Mouse (Mus musculus): ENCODE measurements at regions not wholly inside any gene's neighbourhood (a gene's known extent, or its start where the extent isn't known, plus 50 kb on each side); places are given as distances from the start of the nearest gene placed in this dataset.
A peak's percentile ranks its signal among the peaks of the same experiment; 100 is the strongest.

- ATAC-seq (replicated peaks; ENCODE audit: low FRiP score, poor library complexity, severe bottlenecking) = no peak
Observed at GRCm38 (mm10) chr10:85242701-85243100, 57.8 kb upstream of the Cry1 start.

- ATAC-seq (replicated peaks; ENCODE audit: low FRiP score, poor library complexity, severe bottlenecking) = no peak
Observed at GRCm38 (mm10) chr10:85243556-85243955, 58.7 kb upstream of the Cry1 start.

- ATAC-seq (replicated peaks; ENCODE audit: low FRiP score, poor library complexity, severe bottlenecking) = no peak
Observed at GRCm38 (mm10) chr10:85265746-85266145, 80.9 kb upstream of the Cry1 start.

- no peak for ATAC-seq (replicated peaks; ENCODE audit: low FRiP score, poor library complexity, severe bottlenecking)
Observed at GRCm38 (mm10) chr10:85266148-85266547, 81.3 kb upstream of the Cry1 start.

- ATAC-seq (replicated peaks; ENCODE audit: low FRiP score, poor library complexity, severe bottlenecking) = no peak
Observed at GRCm38 (mm10) chr10:85266796-85267195, 81.9 kb upstream of the Cry1 start.

GRCm38 (mm10) chr10:85270209-85270608, 85.3 kb upstream of the Cry1 start:
- ATAC-seq (replicated peaks; ENCODE audit: low FRiP score, poor library complexity, severe bottlenecking) = no peak

GRCm38 (mm10) chr10:85276793-85277192, 91.9 kb upstream of the Cry1 start:
- ATAC-seq (replicated peaks; ENCODE audit: low FRiP score, poor library complexity, severe bottlenecking) = no peak

- no peak for ATAC-seq (replicated peaks; ENCODE audit: low FRiP score, poor library complexity, severe bottlenecking)
Observed at GRCm38 (mm10) chr10:85291733-85292476, 94.7 kb upstream of the Btbd11 start.

GRCm38 (mm10) chr10:85292477-85292855, 94.1 kb upstream of the Btbd11 start:
- ATAC-seq (replicated peaks; ENCODE audit: low FRiP score, poor library complexity, severe bottlenecking) = no peak

- ATAC-seq (replicated peaks; ENCODE audit: low FRiP score, poor library complexity, severe bottlenecking) = no peak
Observed at GRCm38 (mm10) chr10:85293071-85293783, 93.4 kb upstream of the Btbd11 start.

GRCm38 (mm10) chr10:85295133-85295887, 91.3 kb upstream of the Btbd11 start:
- no peak for ATAC-seq (replicated peaks; ENCODE audit: low FRiP score, poor library complexity, severe bottlenecking)

- no peak for ATAC-seq (replicated peaks; ENCODE audit: low FRiP score, poor library complexity, severe bottlenecking)
Observed at GRCm38 (mm10) chr10:85311781-85312180, 74.8 kb upstream of the Btbd11 start.

- ATAC-seq (replicated peaks; ENCODE audit: low FRiP score, poor library complexity, severe bottlenecking) = 0 out of 2 replicates have a peak, but pooled peaks have one; percentile 72
Observed at GRCm38 (mm10) chr10:85313331-85313730, 73.3 kb upstream of the Btbd11 start.

- no peak for ATAC-seq (replicated peaks; ENCODE audit: low FRiP score, poor library complexity, severe bottlenecking)
Observed at GRCm38 (mm10) chr10:85320971-85321370, 65.6 kb upstream of the Btbd11 start.

- ATAC-seq (replicated peaks; ENCODE audit: low FRiP score, poor library complexity, severe bottlenecking) = no peak
Observed at GRCm38 (mm10) chr10:85322280-85322679, 64.3 kb upstream of the Btbd11 start.

- no peak for ATAC-seq (replicated peaks; ENCODE audit: low FRiP score, poor library complexity, severe bottlenecking)
Observed at GRCm38 (mm10) chr10:85329382-85329781, 57.2 kb upstream of the Btbd11 start.

GRCm38 (mm10) chr10:85330938-85331691, 55.5 kb upstream of the Btbd11 start:
- no peak for ATAC-seq (replicated peaks; ENCODE audit: low FRiP score, poor library complexity, severe bottlenecking)
